Mouse (Mus musculus) MEL (cell line): ENCODE measurements around the gene Pigf.

Source experiments
- CTCF ChIP-seq, 3 experiments: IDR thresholded peaks in 2 of 3; conservative IDR thresholded peaks in 1 of 3; 2 replicates each; pipeline ENCODE4 v1.5.1; 2011 to 2012; ENCODE audit warnings: low read length in 3 of 3, low read depth in 2 of 3, mild to moderate bottlenecking in 2 of 3, improper control_type of control experiment in 1 of 3, inconsistent platforms in 1 of 3, mixed read lengths in 1 of 3, moderate library complexity in 1 of 3; ENCODE audit not compliant: control insufficient read depth in 1 of 3, insufficient read depth in 1 of 3, poor library complexity in 1 of 3, severe bottlenecking in 1 of 3
- GATA1 ChIP-seq: IDR thresholded peaks from 2 replicates; pipeline ENCODE4 v1.6.1; 2011; ENCODE audit warnings: low read depth, low read length, improper control_type of control experiment
- MAX ChIP-seq: IDR thresholded peaks from 2 replicates; pipeline ENCODE4 v1.6.1; 2011; ENCODE audit warnings: low read length, improper control_type of control experiment
- MAZ ChIP-seq: IDR thresholded peaks from 2 replicates; pipeline ENCODE4 v1.6.1; 2012; ENCODE audit warnings: low read depth, mild to moderate bottlenecking, inconsistent platforms, low read length, improper control_type of control experiment
- NELFE ChIP-seq: IDR thresholded peaks from 2 replicates; pipeline ENCODE4 v1.6.1; 2011; ENCODE audit warnings: low read depth, low read length, improper control_type of control experiment
- POLR2A ChIP-seq, 2 experiments: IDR thresholded peaks; 2 replicates each; pipeline ENCODE4 v1.6.1; 2011 to 2012; ENCODE audit warnings: low read length in 2 of 2, mild to moderate bottlenecking in 2 of 2, control low read depth in 1 of 2, improper control_type of control experiment in 1 of 2, low read depth in 1 of 2, moderate library complexity in 1 of 2; ENCODE audit not compliant: control insufficient read depth in 1 of 2, insufficient read depth in 1 of 2, poor library complexity in 1 of 2
- POLR2AphosphoS5 ChIP-seq: IDR thresholded peaks from 2 replicates; pipeline ENCODE4 v1.6.1; 2012; ENCODE audit warnings: low read depth, borderline replicate concordance, mild to moderate bottlenecking, inconsistent platforms, low read length, moderate library complexity, mixed read lengths
- SIN3A ChIP-seq: IDR thresholded peaks from 2 replicates; pipeline ENCODE4 v1.6.1; 2012; ENCODE audit warnings: low read length, improper control_type of control experiment, inconsistent platforms
- TAL1 ChIP-seq: IDR thresholded peaks from 2 replicates; pipeline ENCODE4 v1.6.1; 2012; ENCODE audit warnings: mild to moderate bottlenecking, inconsistent platforms, low read length, moderate library complexity, mixed read lengths
- UBTF ChIP-seq: IDR thresholded peaks from 2 replicates; pipeline ENCODE4 v1.6.1; 2012; ENCODE audit warnings: low read depth, mild to moderate bottlenecking, inconsistent platforms, low read length, improper control_type of control experiment, moderate library complexity, borderline replicate concordance; ENCODE audit not compliant: insufficient read depth
- USF1 ChIP-seq: IDR thresholded peaks from 2 replicates; pipeline ENCODE4 v1.6.1; 2014; ENCODE audit warnings: low read depth, mild to moderate bottlenecking, inconsistent platforms, low read length, improper control_type of control experiment, moderate library complexity
- ZKSCAN1 ChIP-seq: IDR thresholded peaks from 2 replicates; pipeline ENCODE4 v1.6.1; 2012; ENCODE audit warnings: low read depth, mild to moderate bottlenecking, inconsistent platforms, low read length, improper control_type of control experiment, moderate library complexity
- ZNF384 ChIP-seq: IDR thresholded peaks from 2 replicates; pipeline ENCODE4 v1.6.1; 2012; ENCODE audit warnings: low read depth, mild to moderate bottlenecking, inconsistent platforms, low read length, improper control_type of control experiment

- no peak for TF ChIP-seq POLR2A (IDR thresholded peaks at IDR 0.05; ENCODE audit: control insufficient read depth in 1 of 2, insufficient read depth in 1 of 2, low read depth in 1 of 2, low read length in 2 of 2, poor library complexity in 1 of 2)
- TF ChIP-seq CTCF (IDR thresholded peaks at IDR 0.05 in 2 of 3, conservative IDR thresholded peaks at IDR 0.05 in 1 of 3; ENCODE audit: control insufficient read depth in 1 of 3, insufficient read depth in 1 of 3, low read depth in 2 of 3, low read length in 3 of 3, poor library complexity in 1 of 3, severe bottlenecking in 1 of 3), result no peak
- no peak for TF ChIP-seq GATA1
- no peak for TF ChIP-seq MAX
- TF ChIP-seq POLR2AphosphoS5, result no peak
- no peak for TF ChIP-seq TAL1
- TF ChIP-seq UBTF, result no peak
- TF ChIP-seq USF1, result no peak
- no peak for TF ChIP-seq NELFE
- TF ChIP-seq ZKSCAN1, result no peak
- no peak for TF ChIP-seq ZNF384
- no peak for TF ChIP-seq SIN3A
- TF ChIP-seq MAZ, result no peak
Observed at GRCm38 (mm10) chr17:86982497-86982896, 42.7 kb downstream of the Pigf start.
